Mouse (Mus musculus) left cerebral cortex, adult 8-10 months (tissue): ENCODE results near the gene Mt3. TPM values are rescaled to one million over a fixed set of nuclear protein-coding genes. Genes with fewer than 3 reads are reported as not detected.
"Not testable (repeated sequence)": the region's sequence is repeated elsewhere in the genome, so short reads cannot be mapped to it uniquely, and the experiment has no call there.

Experiments
- DNase-seq, 2 experiments: peaks; one replicate each; pipeline ENCODE4 v3.0.0; 2022; ENCODE audit warnings: low spot score in 2 of 2
- total RNA-seq, 4 experiments: library from RNA; stranded (reverse); gene quantifications; 2 replicates each; pipeline ENCODE4 v1.2.4; 2022

Gene Mt3
- 100 to 1,000 TPM; 785 to 962 (median 864) TPM for total RNA-seq

- DNase-seq = peak; percentile 79 to 80
Measured at GRCm38 (mm10) chr8:94152513-94153300, at the start of gene Mt3. Gene Mt3 (plus strand): TSS chr8:94152607.

GRCm38 (mm10) chr8:94104146-94104545 lies 48.3 kb upstream of the Mt3 start:
- DNase-seq = peak in 1 of 2 experiments; percentile 22

- DNase-seq = no peak
Measured at GRCm38 (mm10) chr8:94107871-94108270, 44.5 kb upstream of the Mt3 start.

- DNase-seq = no peak
Measured at GRCm38 (mm10) chr8:94109396-94109795, 43.0 kb upstream of the Mt3 start.

GRCm38 (mm10) chr8:94109835-94110234 lies 42.6 kb upstream of the Mt3 start:
- DNase-seq = no peak

GRCm38 (mm10) chr8:94110526-94111177 lies 41.8 kb upstream of the Mt3 start:
- no peak for DNase-seq

GRCm38 (mm10) chr8:94113435-94113834 lies 39.0 kb upstream of the Mt3 start:
- no peak for DNase-seq

- no peak for DNase-seq
Measured at GRCm38 (mm10) chr8:94113972-94114371, 38.4 kb upstream of the Mt3 start.

- peak; percentile 27 to 79 for DNase-seq
Measured at GRCm38 (mm10) chr8:94118776-94119430, 33.5 kb upstream of the Mt3 start.

- no peak for DNase-seq
Measured at GRCm38 (mm10) chr8:94121625-94122024, 30.8 kb upstream of the Mt3 start.

- no peak for DNase-seq
Measured at GRCm38 (mm10) chr8:94122711-94123468, 29.5 kb upstream of the Mt3 start.

GRCm38 (mm10) chr8:94127711-94128110 lies 24.7 kb upstream of the Mt3 start:
- DNase-seq = no peak

- no peak for DNase-seq
Measured at GRCm38 (mm10) chr8:94129133-94129789, 23.1 kb upstream of the Mt3 start.

GRCm38 (mm10) chr8:94130126-94130525 lies 22.3 kb upstream of the Mt3 start:
- no peak for DNase-seq

- DNase-seq = no peak
Measured at GRCm38 (mm10) chr8:94132096-94132495, 20.3 kb upstream of the Mt3 start.

GRCm38 (mm10) chr8:94134601-94135000 lies 17.8 kb upstream of the Mt3 start:
- not testable (repeated sequence) for DNase-seq

GRCm38 (mm10) chr8:94135556-94135955 lies 16.9 kb upstream of the Mt3 start:
- DNase-seq = no peak

- DNase-seq = no peak
Measured at GRCm38 (mm10) chr8:94136192-94136591, 16.2 kb upstream of the Mt3 start.

- DNase-seq = no peak
Measured at GRCm38 (mm10) chr8:94136933-94137332, 15.5 kb upstream of the Mt3 start, which contains the start of gene Mt4. Gene Mt4 (plus strand): TSS chr8:94137197.

- DNase-seq = no peak
Measured at GRCm38 (mm10) chr8:94140266-94140795, 12.1 kb upstream of the Mt3 start.

GRCm38 (mm10) chr8:94148236-94148635 lies 4.2 kb upstream of the Mt3 start:
- no peak for DNase-seq
